Mouse (Mus musculus) mammary gland, adult 2 months (tissue): ENCODE measurements around the gene Kcna3. TPM values are rescaled to one million over a fixed set of nuclear protein-coding genes. Genes with fewer than 3 reads are reported as not detected.

Experiments used
- polyA plus RNA-seq: library from polyadenylated mRNA; depleted of rRNA; stranded (reverse); fragments of >200 nt; gene quantifications from 2 replicates; pipeline ENCODE4 v1.2.3, GENCODE M21; 2012; ENCODE audit warnings: low replicate concordance; rRNA removed

Kcna3 gene
- polyA plus RNA-seq, result 8.1 and 19.9 TPM in 2 replicates

DNA sequence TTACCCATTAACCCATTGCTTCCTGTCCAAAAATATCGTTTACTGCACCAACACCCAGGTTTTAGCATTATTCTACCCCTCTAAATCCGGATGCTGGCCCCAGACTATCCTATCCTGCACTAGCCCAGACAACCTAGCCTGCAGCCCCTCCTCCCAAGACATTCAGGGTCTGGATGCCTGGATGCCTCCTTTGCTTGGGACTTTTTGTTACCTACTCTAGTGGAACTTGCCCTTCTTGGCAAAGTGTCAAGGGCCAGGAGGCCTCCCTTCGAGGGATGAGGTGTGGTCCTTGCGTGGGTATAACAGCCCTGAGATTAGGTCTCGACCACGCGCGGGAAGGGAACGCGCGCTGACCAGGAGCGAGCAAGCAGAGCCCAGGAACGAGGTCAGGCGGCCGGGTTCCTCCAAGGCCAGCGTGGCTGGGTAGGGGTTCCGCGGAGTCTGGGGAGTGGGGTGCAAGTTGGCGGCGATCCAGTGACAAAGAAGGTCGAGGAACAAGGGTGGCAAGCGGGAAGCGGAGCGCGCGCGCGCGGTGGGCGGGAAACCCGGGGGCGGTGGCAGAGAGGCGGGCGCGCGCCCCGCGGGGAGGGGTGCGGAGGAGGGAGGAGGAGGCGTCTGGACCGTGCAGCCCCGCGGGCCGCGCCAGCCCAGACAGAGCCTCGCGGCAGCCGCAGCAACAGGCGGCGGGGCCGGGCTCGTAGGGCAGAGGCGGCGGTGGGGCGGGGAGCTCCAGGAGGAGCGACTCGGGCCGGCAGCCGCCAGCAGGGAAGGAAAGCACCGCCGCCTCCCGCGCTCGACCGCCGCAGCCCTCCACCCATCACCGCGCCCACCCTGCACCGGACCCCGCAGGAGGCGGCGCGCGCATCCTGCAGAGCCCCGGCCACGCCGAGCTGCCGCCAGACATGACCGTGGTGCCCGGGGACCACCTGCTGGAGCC lies at the start of gene Kcna3:
Gene Kcna3, plus strand, starts transcription at position 649 of the 937 bp plus-strand sequence.

Other genes starting within 250 kb of the Kcna3 start
- gene Cd53, start 246.0 kb upstream of the Kcna3 start, polyA plus RNA-seq, result 39.0 and 81.1 TPM in 2 replicates
- gene Olfr266, start 209.9 kb upstream of the Kcna3 start, polyA plus RNA-seq, result not detected in 2 replicates
- gene Kcna2, start 65.0 kb downstream of the Kcna3 start, polyA plus RNA-seq, result 1.1 and 2.2 TPM in 2 replicates
- not detected in 2 replicates for gene Kcna10, start 146.9 kb downstream of the Kcna3 start, polyA plus RNA-seq
- gene Cym, start 185.6 kb downstream of the Kcna3 start, polyA plus RNA-seq, result 0.14 and 0.16 TPM in 2 replicates
- gene A630076J17Rik, start 194.4 kb downstream of the Kcna3 start, polyA plus RNA-seq, result 0.13 TPM in 1 of 2 replicates, not detected in the other
- gene Prok1, start 203.5 kb downstream of the Kcna3 start, polyA plus RNA-seq, result 0.10 TPM in 1 of 2 replicates, not detected in the other
- 59.3 and 117 TPM in 2 replicates for gene Lamtor5, start 242.7 kb downstream of the Kcna3 start, polyA plus RNA-seq